Comparison of ENCODE assay signal across 8 mouse cellular contexts in genomic region chr2:156584154-156584796, GRCm38 (mm10). TPM values are rescaled to one million over a fixed set of nuclear protein-coding genes. Genes with fewer than 3 reads are reported as not detected.
DNase-seq lines count a peak whose midpoint lies in the region; ATAC-seq and TF ChIP-seq lines count a peak whose summit lies in the region.

No protein-coding gene starts in this region.

- peaks cover 12% of the 10 kb centered on the region for H3K27me3 ChIP-seq in E14TG2a.4 (ENCODE audit: insufficient read depth, low read length)
- H3K27me3 ChIP-seq in hindbrain, embryonic 11.5 days (ENCODE audit: control insufficient read depth, insufficient read depth, low read length), result no peaks in the 10 kb centered on the region
- H3K27me3 ChIP-seq in midbrain, postnatal 0 days (ENCODE audit: insufficient read depth, low read length), result no peaks in the 10 kb centered on the region

- no peaks in the 10 kb centered on the region for H3K9me3 ChIP-seq in E14TG2a.4 (ENCODE audit: low read length)
- no peaks in the 10 kb centered on the region for H3K9me3 ChIP-seq in hindbrain, embryonic 11.5 days (ENCODE audit: control insufficient read depth, low read length)
- H3K9me3 ChIP-seq in midbrain, postnatal 0 days (ENCODE audit: low read length), result no peaks in the 10 kb centered on the region

- no peak overlapping the region for H3K4me3 ChIP-seq in layer of hippocampus, adult 2 months
- H3K4me3 ChIP-seq in E14TG2a.4 (replicated peaks; ENCODE audit: low read length), result no peak overlapping the region
- no peak overlapping the region for H3K4me3 ChIP-seq in hindbrain, embryonic 11.5 days (ENCODE audit: low read depth, low read length)
- no peak overlapping the region for H3K4me3 ChIP-seq in midbrain, postnatal 0 days (ENCODE audit: low read depth, low read length)

- H3K9ac ChIP-seq in hindbrain, embryonic 11.5 days (ENCODE audit: low read depth, low read length), result no peak overlapping the region
- H3K9ac ChIP-seq in midbrain, postnatal 0 days (replicated peaks; ENCODE audit: low read length, poor library complexity, severe bottlenecking), result no peak overlapping the region

- 64% methylated on average over 11 of the region's 11 CpGs for WGBS in hindbrain, embryonic 11.5 days
- whole genome bisulfite sequencing in midbrain, postnatal 0 days, result 56% methylated on average over 11 of the region's 11 CpGs

- H3K36me3 ChIP-seq in E14TG2a.4 (ENCODE audit: insufficient read depth, low read length), result no peaks in the 10 kb centered on the region
- H3K36me3 ChIP-seq in hindbrain, embryonic 11.5 days (ENCODE audit: control insufficient read depth, insufficient read depth, low read length), result no peaks in the 10 kb centered on the region
- H3K36me3 ChIP-seq in midbrain, postnatal 0 days (ENCODE audit: insufficient read depth, low read length), result no peaks in the 10 kb centered on the region

- no peak for DNase-seq in layer of hippocampus, adult 2 months (ENCODE audit: low spot score in 2 of 2)
- no peak for DNase-seq in layer of hippocampus, adult 9-11 months
- DNase-seq in cerebellum, adult 11-12 months, result peak; percentile 25
- peak; percentile 14 for DNase-seq in hindbrain, embryonic 11.5 days (ENCODE audit: low spot score)
- DNase-seq in midbrain, postnatal 0 days (ENCODE audit: low spot score), result peak; percentile 29
- DNase-seq in urinary bladder, postnatal 14 days (ENCODE audit: low spot score), result no peak
- DNase-seq in adrenal gland, postnatal 10 days, result no peak

- H3K4me1 ChIP-seq in E14TG2a.4 (replicated peaks; ENCODE audit: low read depth, low read length), result peaks cover 26% of the 10 kb centered on the region
- no peaks in the 10 kb centered on the region for H3K4me1 ChIP-seq in hindbrain, embryonic 11.5 days (replicated peaks; ENCODE audit: control insufficient read depth, insufficient read depth, low read length)
- peaks cover 11% of the 10 kb centered on the region for H3K4me1 ChIP-seq in midbrain, postnatal 0 days (ENCODE audit: insufficient read depth, low read length)

- no peak overlapping the region for H3K4me2 ChIP-seq in hindbrain, embryonic 11.5 days (replicated peaks; ENCODE audit: low read depth, low read length)
- peak overlapping the region; percentile 25; the same call in 1 of the 2 replicates for H3K4me2 ChIP-seq in midbrain, postnatal 0 days (ENCODE audit: low read depth, low read length, poor library complexity, severe bottlenecking)

- peak overlapping the region; percentile 75 for H3K27ac ChIP-seq in layer of hippocampus, adult 2 months
- no peak overlapping the region for H3K27ac ChIP-seq in hindbrain, embryonic 11.5 days (ENCODE audit: low read depth, low read length)
- H3K27ac ChIP-seq in midbrain, postnatal 0 days (ENCODE audit: low read depth, low read length), result no peak overlapping the region; the same call in 1 of the 2 replicates

- ATAC-seq in hindbrain, embryonic 11.5 days (ENCODE audit: low FRiP score), result 0 out of 2 replicates have a peak, but pooled peaks have one; percentile 12
- ATAC-seq in midbrain, postnatal 0 days (ENCODE audit: low FRiP score), result no peak

- TF ChIP-seq CTCF in layer of hippocampus, adult 2 months (conservative IDR thresholded peaks at IDR 0.05), result peak; percentile 77
- TF ChIP-seq CTCF in E14TG2a.4 (conservative IDR thresholded peaks at IDR 0.05; ENCODE audit: low read length), result peak; percentile 30
- TF ChIP-seq CTCF in midbrain, postnatal 0 days (IDR thresholded peaks at IDR 0.05), result peak; percentile 54

RNA-seq across cellular contexts. Expression of gene Dlgap4, which starts 29.2 kb away (rescaled TPM):
- 100 to 1,000 TPM; 194 to 198 TPM for total RNA-seq in layer of hippocampus, adult 2 months (2021)
- 161 and 162 TPM in 2 replicates for polyA plus RNA-seq in hindbrain, embryonic 11.5 days (2014; fragmentation: Nextera tagmentation; extraction: Ambion mirVana)
- 188 and 246 TPM in 2 replicates for total RNA-seq in midbrain, postnatal 0 days (2014; rRNA removed)
- polyA plus RNA-seq in midbrain, postnatal 0 days (2015; fragmentation: Nextera tagmentation; extraction: Ambion mirVana), result 224 and 240 TPM in 2 replicates
- total RNA-seq in adrenal gland, postnatal 10 days (2021), result 10 to 100 TPM; 36.9 to 40.3 TPM

RNA-seq across cellular contexts. Expression of gene Aar2, which starts 36.9 kb away (rescaled TPM):
- total RNA-seq in layer of hippocampus, adult 2 months (2021), result 10 to 100 TPM; 35.6 to 39.0 TPM
- 44.4 and 49.1 TPM in 2 replicates for polyA plus RNA-seq in hindbrain, embryonic 11.5 days (2014; fragmentation: Nextera tagmentation; extraction: Ambion mirVana)
- total RNA-seq in midbrain, postnatal 0 days (2014; rRNA removed), result 49.1 and 53.5 TPM in 2 replicates
- 42.0 and 44.5 TPM in 2 replicates for polyA plus RNA-seq in midbrain, postnatal 0 days (2015; fragmentation: Nextera tagmentation; extraction: Ambion mirVana)
- 10 to 100 TPM; 27.2 TPM for total RNA-seq in adrenal gland, postnatal 10 days (2021)

Comparison
In these comparisons a context has a peak if more than half of its experiments do, and no peak if none do; other contexts are left out.
1. DNase-seq: peak in cerebellum, adult 11-12 months (single experiment), hindbrain, embryonic 11.5 days (single experiment) and midbrain, postnatal 0 days (single experiment); none in layer of hippocampus, adult 2 months (0 of 2), layer of hippocampus, adult 9-11 months (single experiment), urinary bladder, postnatal 14 days (single experiment) and adrenal gland, postnatal 10 days (single experiment).
2. Peak in every context shown above with its lines, with median percentiles within 50 percentile points of each other: CTCF ChIP-seq.